Mouse (Mus musculus) naive thymus-derived CD4-positive, alpha-beta T cell, adult 2 months (primary cell): Measurements from ENCODE around the gene Ppfia3.
"Not testable (repeated sequence)": the region's sequence is repeated elsewhere in the genome, so short reads cannot be mapped to it uniquely, and the experiment has no call there.

Source experiments
- DNase-seq: peaks from one replicate; pipeline ENCODE4 v3.0.0-alpha.2; 2011; ENCODE audit warnings: low read depth

The Ppfia3 gene

GRCm38 (mm10) chr7:45386077-45386476 is 19.3 kb upstream of the Ppfia3 start:
- DNase-seq: no peak

GRCm38 (mm10) chr7:45376057-45376456 is 9.2 kb upstream of the Ppfia3 start:
- no peak for DNase-seq

GRCm38 (mm10) chr7:45374620-45375019 is 7.8 kb upstream of the Ppfia3 start:
- no peak for DNase-seq

GRCm38 (mm10) chr7:45372371-45372770 is 5.6 kb upstream of the Ppfia3 start:
- no peak for DNase-seq

GRCm38 (mm10) chr7:45370475-45371311 is 3.9 kb upstream of the Ppfia3 start, which contains the start of gene Lin7b:
TSS of gene Lin7b (minus strand) at chr7:45370583.
- peak; percentile 92 for DNase-seq

- no peak for DNase-seq
These were observed 3.1 kb upstream of the Ppfia3 start for GRCm38 (mm10) chr7:45369836-45370474.

GRCm38 (mm10) chr7:45369022-45369745 is 2.4 kb upstream of the Ppfia3 start:
- DNase-seq: peak; percentile 33

- DNase-seq: no peak
These were observed 1.4 kb upstream of the Ppfia3 start for GRCm38 (mm10) chr7:45368178-45368577.

- DNase-seq: peak; percentile 97
These were observed 431 bp upstream of the Ppfia3 start for GRCm38 (mm10) chr7:45367020-45367880.

GRCm38 (mm10) chr7:45365742-45366651 is 822 bp downstream of the Ppfia3 start:
- DNase-seq: peak; percentile 44

GRCm38 (mm10) chr7:45363983-45364382 is 2.8 kb downstream of the Ppfia3 start:
- no peak for DNase-seq

- DNase-seq: peak; percentile 76
These were observed 4.0 kb downstream of the Ppfia3 start for GRCm38 (mm10) chr7:45362801-45363200.

- peak; percentile 90 for DNase-seq
These were observed 5.5 kb downstream of the Ppfia3 start for GRCm38 (mm10) chr7:45361243-45361804.

- DNase-seq: no peak
These were observed 6.3 kb downstream of the Ppfia3 start for GRCm38 (mm10) chr7:45360404-45361125.

GRCm38 (mm10) chr7:45359081-45359480 is 7.7 kb downstream of the Ppfia3 start:
- not testable (repeated sequence) for DNase-seq

- no peak for DNase-seq
These were observed 10.7 kb downstream of the Ppfia3 start for GRCm38 (mm10) chr7:45356087-45356486.

- no peak for DNase-seq
These were observed 11.3 kb downstream of the Ppfia3 start for GRCm38 (mm10) chr7:45355318-45356020.

- DNase-seq: no peak
These were observed 13.8 kb downstream of the Ppfia3 start for GRCm38 (mm10) chr7:45353041-45353440.

- DNase-seq: no peak
These were observed 19.9 kb downstream of the Ppfia3 start for GRCm38 (mm10) chr7:45346905-45347304.
